Mouse (Mus musculus): ENCODE results near the gene Spock1.

Gene Spock1

DNA sequence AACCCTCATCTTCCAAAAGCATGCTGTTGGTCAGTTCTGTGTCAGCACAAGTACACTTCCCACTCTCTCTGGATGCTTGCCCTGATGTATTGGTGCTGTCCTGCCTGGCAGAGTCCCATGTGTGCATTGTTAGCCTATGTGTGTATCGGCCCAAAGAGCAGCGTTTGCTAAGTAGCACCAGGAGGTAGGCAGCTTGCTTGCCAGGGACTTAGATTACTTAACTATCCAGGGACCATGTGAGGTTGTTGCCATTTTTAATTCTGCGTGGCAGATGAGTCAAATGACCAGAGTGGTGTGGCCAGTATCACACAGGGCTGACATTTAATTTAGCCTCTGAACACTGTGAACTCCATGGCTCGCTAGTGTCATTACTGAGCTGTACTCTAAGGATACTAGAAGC lies 256.9 kb downstream of the Spock1 start:
- DNase-seq (ENCODE audit: low spot score): no peak

DNA sequence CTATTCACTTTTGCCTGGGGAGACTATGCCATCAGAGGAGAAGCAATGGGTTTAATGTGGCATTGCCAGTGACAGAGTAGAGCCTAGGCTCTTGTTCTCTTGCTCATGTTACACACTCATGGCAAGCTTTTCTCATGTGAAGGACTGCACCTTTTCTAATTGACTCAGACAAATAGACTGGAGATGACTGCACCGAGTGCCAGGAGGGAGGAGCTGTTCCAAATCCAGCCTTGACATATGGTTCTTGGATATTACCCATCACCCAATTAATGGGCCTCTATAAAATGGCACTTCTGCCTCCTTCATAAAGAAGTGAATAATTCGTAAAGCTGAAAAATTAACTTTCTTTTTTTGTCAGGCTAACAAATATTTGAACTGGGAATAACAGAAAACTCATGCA lies 259.3 kb downstream of the Spock1 start:
- DNase-seq (ENCODE audit: low spot score): no peak

DNA sequence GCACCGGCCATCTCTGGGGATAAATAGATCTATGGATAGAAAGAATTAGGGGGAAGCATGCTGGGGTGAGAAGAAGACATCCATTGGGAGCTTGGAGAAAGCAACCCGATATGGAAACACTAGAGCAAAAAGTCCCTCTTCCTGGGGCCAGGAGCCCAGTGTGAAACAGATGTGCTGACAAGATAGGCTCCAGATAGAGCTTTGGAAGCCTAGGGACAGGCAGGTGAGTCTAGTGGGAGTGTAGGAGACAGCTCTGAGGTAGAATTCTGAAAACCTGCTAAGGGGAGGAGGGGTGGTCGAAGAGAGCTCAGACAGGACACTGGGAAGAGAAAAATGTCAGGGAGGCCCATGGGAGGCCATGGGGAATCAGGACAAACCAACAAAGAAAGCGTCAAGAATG lies 260.7 kb downstream of the Spock1 start:
- no peak for DNase-seq (ENCODE audit: low spot score)

DNA sequence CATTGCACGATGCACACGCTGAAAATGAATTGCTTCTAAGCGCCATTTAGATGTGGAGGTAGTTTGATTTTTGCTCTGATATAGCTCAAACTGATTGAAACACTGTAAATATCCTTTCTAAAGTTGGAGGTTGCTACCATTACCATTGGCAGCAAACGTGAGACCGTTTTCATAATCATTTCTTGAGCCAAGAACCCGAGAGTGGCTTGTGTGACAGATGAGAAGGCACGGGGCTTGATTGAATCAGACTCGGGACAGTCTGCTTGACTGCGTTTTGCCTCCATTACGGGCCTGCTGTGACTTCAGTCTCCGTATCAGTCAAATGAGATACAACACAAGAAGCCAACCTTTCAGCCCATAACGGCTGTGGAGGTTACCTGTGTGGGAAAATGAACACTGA lies 265.1 kb downstream of the Spock1 start:
- DNase-seq (ENCODE audit: low spot score): no peak

DNA sequence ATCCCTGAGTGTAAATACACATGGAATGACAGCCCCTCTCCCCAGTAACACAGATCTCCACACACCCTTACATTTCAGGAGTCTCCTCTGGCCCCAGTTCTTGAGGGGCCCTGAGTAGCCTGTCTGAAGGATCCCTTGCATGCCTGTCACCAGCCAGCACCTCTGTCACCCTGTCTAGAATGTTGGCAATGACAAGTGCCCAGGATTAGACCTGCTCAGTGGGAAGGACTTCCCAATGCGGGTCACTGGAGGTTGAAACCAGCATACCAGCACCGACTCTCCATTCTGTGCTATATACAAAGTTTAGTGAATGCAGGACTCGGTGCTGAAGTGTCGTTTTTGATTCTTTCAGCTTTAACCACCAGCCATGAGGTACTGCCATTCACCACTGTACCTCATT lies 266.5 kb downstream of the Spock1 start:
- DNase-seq (ENCODE audit: low spot score): no peak

DNA sequence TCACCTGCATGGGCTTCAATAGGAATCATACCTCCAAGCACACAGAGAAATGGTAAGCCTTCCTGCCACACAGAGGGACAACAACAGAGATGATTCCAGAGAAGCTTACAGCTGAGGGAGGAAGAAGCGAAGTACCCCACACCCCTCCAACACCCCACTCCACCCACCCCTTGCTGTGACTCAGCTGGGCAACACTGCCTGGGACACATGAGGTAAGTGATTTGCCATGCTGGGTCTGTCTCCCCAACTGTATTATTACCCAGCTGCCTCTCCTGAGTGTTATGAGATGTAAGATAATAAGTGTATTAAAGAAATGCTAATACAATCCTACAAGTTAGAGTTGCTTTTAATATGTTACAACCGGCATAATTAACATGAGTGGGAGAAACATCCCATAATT lies 267.2 kb downstream of the Spock1 start:
- DNase-seq (ENCODE audit: low spot score): no peak

DNA sequence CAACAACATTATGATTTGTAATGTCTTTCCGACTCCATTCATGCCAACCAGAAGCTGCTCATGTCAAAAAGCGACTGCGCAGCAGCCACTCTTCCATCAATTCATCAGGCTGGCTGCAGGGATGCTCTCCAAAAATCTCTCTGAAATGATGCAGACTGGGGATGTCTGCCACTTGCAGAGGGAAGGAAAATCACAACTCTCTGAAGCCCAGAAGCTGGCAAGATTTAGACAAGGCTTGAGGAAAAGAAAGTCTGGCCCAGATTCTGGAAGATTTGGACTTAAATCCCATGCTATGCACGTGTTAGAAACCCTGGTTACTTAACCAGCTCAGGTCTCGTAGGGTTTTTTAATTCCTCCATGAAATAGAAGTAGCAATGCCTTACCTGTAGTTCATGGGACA lies 269.3 kb downstream of the Spock1 start:
- DNase-seq (ENCODE audit: low spot score): no peak

DNA sequence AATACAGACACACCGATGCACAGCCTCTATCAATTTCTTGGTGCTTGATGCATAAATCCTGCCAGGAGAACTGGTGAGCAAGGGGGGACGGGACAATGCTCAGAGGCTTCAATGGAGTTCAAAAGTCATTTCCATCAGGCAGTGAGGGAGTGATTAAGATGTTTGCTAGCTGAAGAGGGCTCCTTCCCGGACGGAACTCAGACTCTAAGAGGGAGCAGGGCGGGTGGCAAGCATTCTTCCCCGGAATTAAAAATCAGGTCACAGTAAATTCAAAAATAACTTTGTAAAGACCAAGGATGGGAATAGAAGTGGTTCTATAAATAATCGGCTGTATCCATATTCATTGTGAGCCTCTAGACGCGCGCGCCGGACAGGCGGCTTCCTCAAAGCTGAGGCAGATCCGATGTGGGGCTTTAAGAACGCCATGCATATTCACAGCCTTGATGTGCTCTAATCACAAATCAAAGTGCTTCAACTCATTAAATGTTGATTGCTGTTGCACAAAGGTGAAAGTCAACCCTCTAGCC lies 270.5 kb downstream of the Spock1 start:
- no peak for DNase-seq (ENCODE audit: low spot score)

DNA sequence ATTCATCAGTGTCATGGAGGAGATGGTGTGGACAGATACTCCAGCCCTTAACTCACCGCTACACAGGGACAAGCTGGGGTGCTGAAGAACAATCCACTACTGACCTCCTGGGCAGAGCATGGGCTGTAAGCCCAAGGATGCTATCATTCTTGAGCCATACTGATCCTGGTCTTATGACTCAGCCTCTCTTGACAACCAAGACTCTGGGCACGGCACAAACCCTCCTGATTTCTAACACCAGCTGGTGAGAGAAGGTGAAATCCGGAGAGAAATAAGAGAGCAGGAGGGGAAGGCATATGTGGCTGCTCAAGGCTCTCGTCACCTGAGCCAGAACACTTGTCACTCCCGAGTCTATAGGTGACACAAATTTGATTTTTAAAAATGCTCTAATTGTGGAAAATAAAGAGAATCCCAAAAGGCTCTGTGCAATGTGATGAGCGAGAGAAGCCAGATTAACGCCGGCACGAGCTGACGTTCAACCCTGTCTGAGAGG lies 271.0 kb downstream of the Spock1 start:
- DNase-seq (ENCODE audit: low spot score): no peak

DNA sequence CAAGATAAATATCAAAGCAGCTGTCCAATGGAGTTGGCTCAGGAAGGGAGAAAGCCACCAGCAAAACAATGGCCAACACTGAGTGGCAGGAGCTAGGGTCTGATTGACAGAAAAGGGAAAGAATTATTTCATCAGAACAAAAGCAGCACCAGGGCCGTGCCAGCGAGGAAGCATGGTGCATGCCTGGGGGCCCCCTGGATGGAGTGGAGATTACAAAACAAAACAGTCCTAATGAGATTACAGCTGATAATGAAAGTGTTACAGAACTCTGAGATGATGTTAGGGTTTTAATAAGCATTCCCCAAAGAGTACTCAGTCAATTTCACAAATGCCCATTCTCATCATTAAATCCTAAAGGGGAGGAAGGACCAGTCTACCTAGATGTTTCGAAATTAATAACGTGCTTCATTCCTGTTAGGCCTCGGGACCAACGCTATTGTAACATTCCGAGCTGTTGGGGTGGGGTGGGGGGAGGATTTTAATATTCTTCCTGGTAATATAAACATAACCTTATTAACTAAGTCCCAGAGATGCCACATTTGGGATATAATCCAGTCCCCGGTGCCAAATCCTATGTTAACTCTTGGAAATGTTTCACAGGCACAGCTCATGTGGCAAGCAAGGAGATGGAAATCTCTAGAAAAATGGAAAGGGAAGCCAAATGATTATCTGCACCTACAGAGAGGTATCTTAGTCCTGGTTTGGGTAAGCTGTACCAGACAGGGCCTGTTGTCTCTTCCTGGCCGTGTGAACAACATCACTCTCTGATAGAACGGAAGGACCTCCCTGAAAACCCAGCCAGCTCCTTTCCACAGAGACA lies 271.7 kb downstream of the Spock1 start:
- no peak for DNase-seq (ENCODE audit: low spot score)

DNA sequence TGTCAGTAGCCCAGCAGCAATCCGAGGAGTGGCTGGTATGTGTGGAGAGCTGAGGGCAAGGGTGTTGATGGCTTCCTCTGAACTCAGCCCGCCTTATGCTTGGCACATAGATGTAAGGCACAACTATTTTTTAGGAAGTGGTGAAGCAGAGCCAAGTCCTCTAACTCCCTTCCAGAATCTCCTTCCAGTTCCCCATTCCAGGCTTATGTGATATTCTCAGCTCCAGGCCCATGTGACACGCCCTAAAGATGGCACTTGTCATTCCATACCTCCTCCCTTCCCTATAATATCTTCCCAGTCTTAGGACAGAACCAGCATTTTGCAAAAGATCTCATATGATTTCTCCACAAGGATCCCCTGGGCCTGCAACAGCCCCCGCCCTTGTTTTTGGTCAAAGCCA lies 277.6 kb downstream of the Spock1 start:
- DNase-seq (ENCODE audit: low spot score): no peak

DNA sequence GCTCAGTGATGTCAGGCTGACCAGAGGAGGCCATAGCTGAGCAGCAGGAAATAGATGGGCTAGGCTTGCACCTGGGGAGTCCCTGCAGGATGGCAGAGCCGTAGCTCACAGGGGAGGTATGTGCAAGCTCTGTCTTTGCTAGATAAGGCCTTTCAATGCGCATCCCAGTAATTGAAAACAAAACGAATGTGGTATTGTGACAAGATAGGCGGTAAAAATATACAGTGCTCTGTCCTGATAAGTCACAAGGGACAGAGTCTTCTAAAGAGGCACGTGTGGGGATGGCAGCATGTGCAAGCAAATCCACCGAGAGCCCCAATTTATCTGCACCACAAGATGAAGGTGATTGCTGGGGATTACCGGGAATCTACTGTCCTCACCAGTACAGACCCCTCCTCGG lies 279.9 kb downstream of the Spock1 start:
- no peak for DNase-seq (ENCODE audit: low spot score)

DNA sequence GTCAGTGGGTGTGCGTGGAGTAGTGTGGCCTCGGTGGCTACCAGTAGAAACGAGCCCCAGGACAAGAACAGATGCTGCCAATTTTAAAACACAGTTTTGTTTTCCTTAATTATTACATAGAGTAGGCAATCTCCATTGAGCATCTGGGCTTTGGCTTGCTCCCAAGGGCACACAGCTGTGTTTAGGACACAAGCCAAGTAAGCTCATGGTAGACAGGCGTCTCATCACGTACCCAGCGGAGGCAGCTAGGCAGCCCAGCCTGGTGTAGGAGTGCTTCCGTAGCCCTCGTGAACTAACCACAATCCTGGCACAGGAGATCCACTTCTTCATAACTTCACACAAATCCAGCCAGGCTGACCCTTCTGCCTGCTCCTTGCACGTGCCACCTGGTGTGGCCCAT lies 281.7 kb downstream of the Spock1 start:
- DNase-seq (ENCODE audit: low spot score): peak; percentile 7

DNA sequence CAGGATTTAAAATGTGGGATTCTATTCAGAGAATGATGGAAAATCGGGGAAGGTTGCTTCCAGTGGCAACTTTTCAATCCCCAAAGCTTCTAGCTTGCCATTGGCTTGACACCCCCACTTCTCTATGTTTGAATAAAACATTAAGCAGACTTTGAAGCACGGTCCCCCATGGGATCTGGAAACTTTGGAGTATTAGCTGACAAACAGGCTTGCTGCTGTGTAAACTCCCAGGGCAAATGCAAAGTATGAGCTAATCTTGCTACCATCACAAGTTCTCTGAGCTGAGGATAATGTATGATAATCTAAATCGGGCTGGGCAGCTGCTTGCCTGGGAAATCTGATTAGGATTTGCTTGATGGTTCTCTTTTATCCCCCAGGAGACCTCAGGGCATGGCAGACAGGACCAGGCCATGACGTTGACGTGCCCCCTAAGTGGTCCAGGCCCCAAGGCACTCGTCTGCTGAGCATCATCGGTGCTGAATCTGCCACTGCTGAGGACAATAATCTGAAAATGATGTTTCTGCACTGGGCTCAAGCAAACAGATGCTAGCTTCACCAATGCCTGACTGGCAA lies 284.1 kb downstream of the Spock1 start:
- DNase-seq (ENCODE audit: low spot score): no peak

DNA sequence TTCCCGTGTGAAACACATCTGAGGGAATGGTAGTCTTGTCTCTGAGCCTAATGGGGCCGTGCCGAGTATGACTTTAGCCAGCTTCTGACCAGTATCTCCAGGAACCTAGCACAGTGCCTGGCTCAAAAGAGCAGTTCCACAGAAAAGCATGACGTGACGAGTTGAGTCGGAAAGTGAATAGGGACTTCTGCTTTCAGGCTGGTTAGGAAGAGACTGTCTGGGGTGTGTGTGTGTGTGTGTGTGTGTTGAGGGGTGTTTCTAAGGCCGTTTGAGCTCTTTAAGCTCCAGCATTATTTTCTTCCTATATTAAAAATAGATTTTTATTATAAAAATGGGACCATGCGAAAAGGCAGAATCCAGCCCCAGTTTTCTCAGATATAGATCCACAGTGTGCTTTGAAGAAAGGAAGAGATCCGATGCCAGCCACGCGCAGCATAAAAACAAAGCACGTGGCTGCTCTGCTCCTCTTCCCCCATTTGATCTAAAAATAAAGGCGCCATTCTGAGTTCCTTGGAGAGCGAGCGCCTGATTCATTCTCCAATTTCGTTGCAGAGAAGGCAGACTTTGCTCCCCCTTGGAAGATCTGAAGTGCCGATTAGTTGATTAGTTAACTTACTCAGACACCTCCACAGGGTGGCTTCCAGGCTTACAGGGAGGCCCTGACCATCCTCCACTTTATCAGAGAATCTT lies 288.9 kb downstream of the Spock1 start:
- DNase-seq (ENCODE audit: low spot score): no peak

DNA sequence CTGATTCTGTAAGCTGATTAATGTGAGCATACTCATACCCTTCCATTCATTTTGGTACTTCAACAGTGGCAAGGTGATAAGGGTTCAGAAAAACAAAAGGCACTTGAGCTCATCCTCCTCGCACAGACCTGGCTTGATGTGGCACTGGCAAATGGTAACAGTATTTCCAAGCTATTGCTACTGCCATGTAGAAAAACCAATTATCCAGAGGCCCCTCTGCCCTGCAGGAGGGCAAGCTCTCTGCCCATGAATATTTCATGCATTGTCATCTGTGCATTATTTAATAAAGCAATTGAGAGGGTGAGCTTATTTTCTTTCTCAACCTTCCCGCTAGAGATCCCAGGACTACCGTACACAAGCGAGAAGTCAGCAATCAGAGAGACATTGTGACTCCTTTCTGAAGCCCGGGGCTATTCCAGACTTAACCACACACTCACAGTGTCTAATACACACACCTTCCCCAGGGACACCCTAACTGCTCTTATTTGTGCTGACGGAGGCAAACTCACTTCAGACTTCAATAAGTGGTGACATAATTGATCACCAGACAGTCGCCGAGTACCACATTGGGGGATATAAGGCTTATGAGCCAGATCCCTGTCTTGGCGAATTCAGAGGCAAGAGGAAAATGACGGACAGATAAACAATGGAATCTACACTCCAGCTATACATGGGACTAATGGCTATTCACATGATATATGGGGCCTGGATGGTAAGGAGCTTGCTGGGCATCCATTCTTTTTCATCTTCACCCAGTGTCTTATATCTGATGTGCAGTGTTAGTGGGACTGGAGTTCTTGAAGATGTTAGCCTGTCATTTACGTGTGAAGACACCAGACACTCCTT lies 296.6 kb downstream of the Spock1 start:
- no peak for DNase-seq (ENCODE audit: low spot score)

DNA sequence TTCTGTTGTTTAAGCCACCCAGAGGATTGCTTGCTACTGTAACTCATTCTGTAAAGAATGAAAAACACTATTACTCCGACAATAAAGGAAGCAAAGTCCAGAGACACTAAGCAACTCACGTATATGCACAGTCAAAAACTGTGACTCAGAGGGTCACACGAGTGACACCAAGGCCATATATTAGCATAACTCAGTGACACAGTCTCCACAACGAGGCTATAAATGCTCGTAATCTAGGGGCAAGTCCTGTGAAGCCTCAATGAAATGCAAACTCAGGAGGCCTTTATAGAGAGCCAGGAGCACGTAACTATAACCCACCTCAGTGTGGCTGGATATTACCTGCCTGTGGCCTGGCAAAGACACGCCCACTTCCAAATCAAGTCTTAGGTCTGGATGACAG lies 298.2 kb downstream of the Spock1 start:
- no peak for DNase-seq (ENCODE audit: low spot score)

DNA sequence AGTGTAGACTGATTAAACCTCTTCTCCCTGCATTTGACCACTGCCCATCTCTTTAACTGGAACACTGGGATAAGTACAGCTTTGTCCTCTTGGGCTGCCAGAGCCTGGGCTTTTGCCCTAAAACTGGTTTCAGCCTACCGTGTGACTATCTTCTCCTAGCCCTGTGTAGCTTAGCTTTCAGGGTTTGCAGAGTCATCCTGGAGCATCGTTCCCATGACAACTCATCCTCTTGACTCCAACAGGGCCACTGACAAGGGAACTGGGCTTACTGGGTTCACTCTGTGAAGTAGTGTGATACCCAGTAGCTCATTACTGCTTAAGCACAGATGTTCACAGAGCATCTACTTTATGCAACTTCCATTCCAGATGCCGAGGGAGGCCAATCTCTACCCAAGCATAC lies 303.7 kb downstream of the Spock1 start:
- no peak for DNase-seq (ENCODE audit: low spot score)

DNA sequence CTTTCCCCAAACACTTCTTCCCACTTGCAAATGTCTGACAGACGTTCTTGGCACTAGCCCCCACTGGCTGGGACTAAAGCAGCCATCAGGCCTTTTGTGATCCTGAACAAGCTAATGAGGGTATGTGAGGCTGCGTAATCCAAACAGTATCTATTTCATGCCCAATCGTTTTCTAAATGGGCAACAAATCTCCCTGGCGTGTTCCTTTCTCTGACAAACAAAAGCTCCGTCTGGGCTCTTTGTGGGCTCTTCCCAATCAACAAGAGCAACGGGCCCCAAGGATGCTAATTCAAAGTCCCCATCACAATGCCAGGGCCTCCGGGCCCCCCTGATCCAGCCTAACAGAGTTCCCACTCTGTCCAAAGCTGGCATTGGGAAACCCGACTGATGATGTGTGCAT lies 304.9 kb downstream of the Spock1 start:
- no peak for DNase-seq (ENCODE audit: low spot score)

DNA sequence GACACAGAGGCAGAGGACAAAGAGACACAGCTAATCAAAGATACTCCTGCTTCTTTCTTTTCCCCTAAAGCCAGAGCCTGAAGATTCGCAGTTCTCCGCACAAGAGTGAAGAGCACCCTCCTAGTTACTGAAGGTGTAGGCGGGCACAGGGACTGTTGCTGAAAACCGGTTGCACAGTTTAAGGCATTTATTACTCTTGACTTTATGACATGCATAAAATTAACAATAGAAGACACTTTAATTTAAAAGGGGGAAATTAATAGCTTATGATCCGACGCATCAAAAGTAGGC lies 312.4 kb downstream of the Spock1 start:
- DNase-seq (ENCODE audit: low spot score): no peak

DNA sequence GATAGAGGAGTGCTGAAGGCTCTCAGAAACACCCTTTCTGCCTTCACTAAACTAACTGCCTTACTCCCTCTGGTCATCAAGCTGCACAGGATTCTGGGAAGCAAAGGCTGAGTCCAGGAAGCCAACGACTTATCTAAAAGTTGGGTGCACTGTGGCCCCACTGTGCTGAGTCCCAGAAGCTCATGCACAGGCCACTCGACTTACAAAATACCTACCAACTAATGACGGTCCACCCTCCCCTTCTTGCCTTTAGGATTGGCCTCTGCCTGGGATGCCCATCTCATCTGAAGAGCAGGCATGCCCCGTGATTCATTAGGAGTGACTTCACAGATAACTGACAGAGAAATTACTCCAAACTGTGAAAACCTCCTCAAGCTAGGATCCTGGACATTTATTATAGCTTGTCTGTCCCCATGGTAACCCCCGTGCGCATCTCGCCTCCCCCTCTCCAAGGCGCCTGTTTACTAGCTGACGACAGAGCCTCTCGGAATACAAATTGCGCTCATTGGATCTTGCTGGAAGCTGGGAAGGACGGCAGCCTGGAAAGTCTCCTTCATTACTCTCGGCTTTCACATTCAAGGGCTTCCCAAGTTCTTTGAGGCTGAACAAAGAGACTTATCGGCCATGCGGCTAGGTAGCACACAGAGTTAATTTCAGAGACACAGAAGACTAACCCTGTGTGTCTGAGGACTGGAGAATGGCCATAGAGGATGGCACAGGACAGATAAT lies 312.9 kb downstream of the Spock1 start:
- no peak for DNase-seq (ENCODE audit: low spot score)

Data from ovary, postnatal 36 days (tissue).